Mouse (Mus musculus) bone marrow, adult 2 months (tissue): Measurements from ENCODE around the gene Itgae. TPM values are rescaled to one million over a fixed set of nuclear protein-coding genes. Genes with fewer than 3 reads are reported as not detected.

Experiments
- H3K27ac ChIP-seq: fragments of 200-500 bp; 2 replicates; pipeline ENCODE4 v1.5.1; 2012; ENCODE audit warnings: low read depth, mild to moderate bottlenecking, control low read depth, inconsistent platforms, low read length; ENCODE audit not compliant: control insufficient read depth, poor library complexity, insufficient read depth
- H3K4me1 ChIP-seq: fragments of 200-500 bp; 2 replicates; pipeline ENCODE4 v1.6.1; 2011; ENCODE audit warnings: low read length; ENCODE audit not compliant: control insufficient read depth, insufficient read depth
- H3K4me3 ChIP-seq: fragments of 200-500 bp; replicated peaks from 2 replicates; pipeline ENCODE3; 2011; ENCODE audit warnings: mild to moderate bottlenecking, low read depth, low read length, control low read depth; ENCODE audit not compliant: control insufficient read depth
- CTCF ChIP-seq: fragments of 200-500 bp; IDR thresholded peaks from 2 replicates; pipeline ENCODE4 v1.5.1; 2011; ENCODE audit warnings: low read length, control low read depth; ENCODE audit not compliant: control insufficient read depth, insufficient read depth
- POLR2A ChIP-seq: fragments of 200-500 bp; IDR thresholded peaks from 2 replicates; pipeline ENCODE4 v1.6.1; 2011; ENCODE audit warnings: low read depth, mild to moderate bottlenecking, control low read depth, low read length, borderline replicate concordance; ENCODE audit not compliant: control insufficient read depth
- WGBS: fragments of 180-500 bp; shearing (Covaris S2); methylation state at CpG from one replicate; pipeline ENCODE4 v1.1.7; 2018; 5-methylcytosine and 5-hydroxymethylcytosine counted together
- polyA plus RNA-seq: library from polyadenylated mRNA; stranded (reverse); fragments of >200 nt; gene quantifications from 2 replicates; pipeline ENCODE4 v1.2.4, GENCODE M21; 2011; ENCODE audit warnings: low replicate concordance; ENCODE audit not compliant: missing spikeins, insufficient read depth, insufficient read length

The Itgae gene
- polyA plus RNA-seq, 1 experiment: 1.2 TPM

- TF ChIP-seq CTCF: no peak
- no peak overlapping the region for H3K27ac ChIP-seq
- no peaks in the 10 kb centered on the region; the same call in 1 of the 2 replicates for H3K4me1 ChIP-seq
- WGBS: 73% methylated on average over 10 of the region's 10 CpGs
- no peak overlapping the region for H3K4me3 ChIP-seq
These were observed 5.6 kb upstream of the Itgae start for GRCm38 (mm10) chr11:73084804-73085231.

- no peak overlapping the region for H3K27ac ChIP-seq
- TF ChIP-seq POLR2A (no peak), CTCF (no peak)
- 26% methylated on average over 7 of the region's 7 CpGs for WGBS
These were observed 5.0 kb upstream of the Itgae start for GRCm38 (mm10) chr11:73085391-73085790.

GRCm38 (mm10) chr11:73087700-73088480 is 2.5 kb upstream of the Itgae start:
- WGBS: 44% methylated on average over 6 of the region's 6 CpGs

More at GRCm38 (mm10) chr11:73085391-73085790, 5.0 kb upstream of the Itgae start:
- Histone ChIP-seq H3K4me3 (no peak overlapping the region), H3K4me1 (no peaks in the 10 kb centered on the region; the same call in 1 of the 2 replicates)

GRCm38 (mm10) chr11:73090826-73091225 is 443 bp downstream of the Itgae start:
- 86% methylated on average over 2 of the region's 2 CpGs for WGBS
- Histone ChIP-seq H3K4me3 (no peak overlapping the region), H3K4me1 (no peaks in the 10 kb centered on the region; the same call in 1 of the 2 replicates), H3K27ac (no peak overlapping the region)
- no peak for TF ChIP-seq CTCF
- TF ChIP-seq POLR2A: no peak

More at GRCm38 (mm10) chr11:73087700-73088480, 2.5 kb upstream of the Itgae start:
- no peak for TF ChIP-seq POLR2A
- no peak for TF ChIP-seq CTCF
- H3K4me1 ChIP-seq: no peaks in the 10 kb centered on the region; the same call in 1 of the 2 replicates
- H3K27ac ChIP-seq: no peak overlapping the region
- no peak overlapping the region for H3K4me3 ChIP-seq

- H3K4me1 ChIP-seq: no peaks in the 10 kb centered on the region; the same call in 1 of the 2 replicates
- no peak overlapping the region for H3K27ac ChIP-seq
- no peak overlapping the region for H3K4me3 ChIP-seq
- WGBS: 76% methylated on average over 4 of the region's 4 CpGs
- TF ChIP-seq POLR2A: no peak
- TF ChIP-seq CTCF: no peak
These were observed 1.7 kb downstream of the Itgae start for GRCm38 (mm10) chr11:73092057-73092456.

GRCm38 (mm10) chr11:73092877-73093276 is 2.5 kb downstream of the Itgae start:
- Histone ChIP-seq H3K4me1 (no peaks in the 10 kb centered on the region; the same call in 1 of the 2 replicates), H3K4me3 (no peak overlapping the region), H3K27ac (no peak overlapping the region)
- WGBS: 13% methylated on average over 7 of the region's 7 CpGs
- TF ChIP-seq CTCF: no peak
- no peak for TF ChIP-seq POLR2A

- Histone ChIP-seq H3K27ac (no peak overlapping the region), H3K4me3 (no peak overlapping the region), H3K4me1 (no peaks in the 10 kb centered on the region; the same call in 1 of the 2 replicates)
- 42% methylated on average over 11 of the region's 11 CpGs for WGBS
- TF ChIP-seq CTCF: no peak
- TF ChIP-seq POLR2A: no peak
These were observed 4.0 kb downstream of the Itgae start for GRCm38 (mm10) chr11:73094231-73094995.

GRCm38 (mm10) chr11:73098860-73099259 is 8.5 kb downstream of the Itgae start:
- Histone ChIP-seq H3K27ac (no peak overlapping the region), H3K4me1 (no peaks in the 10 kb centered on the region; the same call in 1 of the 2 replicates), H3K4me3 (no peak overlapping the region)
- 69% methylated on average over 5 of the region's 5 CpGs for WGBS
- no peak for TF ChIP-seq CTCF
